Mouse (Mus musculus) kidney, postnatal 0 days (tissue): ENCODE data around the gene Cldn19. TPM values are rescaled to one million over a fixed set of nuclear protein-coding genes. Genes with fewer than 3 reads are reported as not detected.

Experiments used
- ATAC-seq: fragments of 200-750 bp; cut with Nextera tagmentation; replicated peaks from 2 replicates; pipeline ENCODE4 v1.8.0; 2017; ENCODE audit warnings: low read depth, moderate number of reproducible peaks, moderate TSS enrichment, moderate library complexity; ENCODE audit not compliant: low FRiP score
- DNase-seq: peaks from one replicate; pipeline ENCODE4 v3.0.0-alpha.2; 2016; ENCODE audit warnings: low spot score
- H3K27ac ChIP-seq: fragments of 300-500 bp; sonication (generic); 2 replicates; pipeline ENCODE4 v1.5.1; 2014; ENCODE audit warnings: mild to moderate bottlenecking
- H3K27me3 ChIP-seq: fragments of 300-500 bp; sonication (generic); 2 replicates; pipeline ENCODE4 v1.6.1; 2014; ENCODE audit warnings: low read length, mixed read lengths; ENCODE audit not compliant: insufficient read depth
- H3K36me3 ChIP-seq: fragments of 300-500 bp; sonication (generic); 2 replicates; pipeline ENCODE4 v1.6.1; 2014; ENCODE audit warnings: low read length, mixed read lengths; ENCODE audit not compliant: insufficient read depth
- H3K4me1 ChIP-seq: fragments of 300-500 bp; sonication (generic); replicated peaks from 2 replicates; pipeline ENCODE4 v1.6.1; 2014; ENCODE audit warnings: antibody characterized with exemption, low read length, mixed read lengths; ENCODE audit not compliant: insufficient read depth
- H3K4me2 ChIP-seq: fragments of 300-500 bp; sonication (generic); 2 replicates; pipeline ENCODE4 v1.6.1; 2014; ENCODE audit warnings: mild to moderate bottlenecking, low read length, moderate library complexity, mixed read lengths
- H3K4me3 ChIP-seq: fragments of 300-500 bp; sonication (generic); replicated peaks from 2 replicates; pipeline ENCODE4 v1.5.1; 2014; ENCODE audit warnings: low read depth, low read length
- H3K9ac ChIP-seq: fragments of 300-500 bp; sonication (generic); 2 replicates; pipeline ENCODE4 v1.6.1; 2014; ENCODE audit warnings: low read depth, low read length
- H3K9me3 ChIP-seq: fragments of 300-500 bp; sonication (generic); replicated peaks from 2 replicates; pipeline ENCODE4 v1.6.1; 2016; ENCODE audit warnings: low read length, inconsistent platforms, mixed read lengths
- CTCF ChIP-seq: IDR thresholded peaks from 2 replicates; pipeline ENCODE4 v1.5.1; 2016; ENCODE audit warnings: antibody characterized with exemption, low read depth, mild to moderate bottlenecking, moderate library complexity
- WGBS: fragments of 180-500 bp; shearing (Covaris S2); extraction: QIAGEN DNeasy Blood & Tissue Kit; methylation state at CpG from one replicate; pipeline ENCODE4 v1.1.7; 2014; 5-methylcytosine and 5-hydroxymethylcytosine counted together
- polyA plus RNA-seq: library from polyadenylated mRNA; unstranded; fragments of >200 nt; fragmentation: Nextera tagmentation; extraction: Ambion mirVana; gene quantifications from 2 replicates; pipeline ENCODE4 v1.2.1, GENCODE M21; 2015

The Cldn19 gene
- polyA plus RNA-seq, 1 experiment from 2014 or later, result 72.5 TPM

- H3K9me3 ChIP-seq, result no peaks in the 10 kb centered on the region
- no peaks in the 10 kb centered on the region for H3K27me3 ChIP-seq
- H3K4me1 ChIP-seq, result peaks cover 4% of the 10 kb centered on the region; the same call in 1 of the 2 replicates
- H3K4me3 ChIP-seq, result peak within 1 kb of the TSS; percentile 77
- no peaks in the 10 kb centered on the region for H3K36me3 ChIP-seq
- H3K9ac ChIP-seq, result peak within 1 kb of the TSS; percentile 75
- TF ChIP-seq CTCF, result no peak
- H3K4me2 ChIP-seq, result peak within 1 kb of the TSS; percentile 86
- under 1% methylated on average over 71 of the region's 71 CpGs for WGBS
- ATAC-seq (peak; percentile 95), DNase-seq (peak; percentile 99)
- peak within 1 kb of the TSS; percentile 68 for H3K27ac ChIP-seq
Observed at GRCm38 (mm10) chr4:119232410-119233255, 22.6 kb upstream of the Cldn19 start, which contains the start of the genes AU022252 and P3h1. Gene AU022252, minus strand, starts transcription at chr4:119232712. Gene P3h1, plus strand, starts transcription at chr4:119232915.

GRCm38 (mm10) chr4:119233256-119233901 lies 21.8 kb upstream of the Cldn19 start:
- Histone ChIP-seq H3K27ac (peak overlapping the region; percentile 68), H3K4me1 (peaks cover 4% of the 10 kb centered on the region; the same call in 1 of the 2 replicates), H3K4me3 (peak overlapping the region; percentile 77), H3K36me3 (no peaks in the 10 kb centered on the region), H3K27me3 (no peaks in the 10 kb centered on the region), H3K9me3 (no peaks in the 10 kb centered on the region), H3K9ac (peak overlapping the region; percentile 68), H3K4me2 (peak overlapping the region; percentile 86)
- under 1% methylated on average over 36 of the region's 36 CpGs for WGBS
- peak; percentile 49 for TF ChIP-seq CTCF
- ATAC-seq, result no peak; the same call in 1 of the 2 replicates
- DNase-seq, result peak; percentile 91

GRCm38 (mm10) chr4:119234348-119234747 lies 20.9 kb upstream of the Cldn19 start:
- H3K27me3 ChIP-seq, result no peaks in the 10 kb centered on the region
- H3K9ac ChIP-seq, result no peak overlapping the region
- DNase-seq (no peak), ATAC-seq (no peak)
- no peak overlapping the region for H3K27ac ChIP-seq
- H3K9me3 ChIP-seq, result no peaks in the 10 kb centered on the region
- peak overlapping the region; percentile 86 for H3K4me2 ChIP-seq
- TF ChIP-seq CTCF, result no peak
- H3K36me3 ChIP-seq, result no peaks in the 10 kb centered on the region
- WGBS, result 61% methylated on average over 3 of the region's 3 CpGs
- peaks cover 4% of the 10 kb centered on the region; the same call in 1 of the 2 replicates for H3K4me1 ChIP-seq
- peak overlapping the region; percentile 77 for H3K4me3 ChIP-seq

- DNase-seq (no peak), ATAC-seq (no peak)
- Histone ChIP-seq H3K27me3 (no peaks in the 10 kb centered on the region), H3K36me3 (0 out of 2 replicates have a peak, but pooled peaks cover 5% of the 10 kb centered on the region), H3K9me3 (no peaks in the 10 kb centered on the region), H3K4me2 (0 out of 2 replicates have a peak overlapping the region, but pooled peaks have one; percentile 44), H3K9ac (no peak overlapping the region), H3K4me1 (no peaks in the 10 kb centered on the region), H3K27ac (0 out of 2 replicates have a peak overlapping the region, but pooled peaks have one; percentile 25), H3K4me3 (no peak overlapping the region)
- WGBS, result 81% methylated on average over 3 of the region's 3 CpGs
- TF ChIP-seq CTCF, result no peak
Observed at GRCm38 (mm10) chr4:119238661-119239060, 16.6 kb upstream of the Cldn19 start.

- no peaks in the 10 kb centered on the region for H3K4me1 ChIP-seq
- H3K9me3 ChIP-seq, result no peaks in the 10 kb centered on the region
- H3K4me3 ChIP-seq, result no peak overlapping the region
- no peaks in the 10 kb centered on the region for H3K27me3 ChIP-seq
- 32% methylated on average over 12 of the region's 12 CpGs for WGBS
- H3K36me3 ChIP-seq, result 0 out of 2 replicates have a peak, but pooled peaks cover 5% of the 10 kb centered on the region
- H3K9ac ChIP-seq, result no peak overlapping the region; the same call in 1 of the 2 replicates
- DNase-seq (peak; percentile 98), ATAC-seq (peak; percentile 64)
- H3K4me2 ChIP-seq, result peak overlapping the region; percentile 44
- TF ChIP-seq CTCF, result peak; percentile 91
- H3K27ac ChIP-seq, result peak overlapping the region; percentile 66
Observed at GRCm38 (mm10) chr4:119239181-119239682, 16.0 kb upstream of the Cldn19 start.

- Histone ChIP-seq H3K4me3 (no peak overlapping the region), H3K4me1 (no peaks in the 10 kb centered on the region), H3K36me3 (peaks cover 9% of the 10 kb centered on the region; the same call in 1 of the 2 replicates), H3K9ac (no peak overlapping the region), H3K9me3 (no peaks in the 10 kb centered on the region), H3K27ac (no peak overlapping the region), H3K27me3 (no peaks in the 10 kb centered on the region), H3K4me2 (no peak overlapping the region)
- DNase-seq, result no peak
- no peak for ATAC-seq
- WGBS, result 86% methylated on average over 14 of the region's 14 CpGs
- peak; percentile 65 for TF ChIP-seq CTCF
Observed at GRCm38 (mm10) chr4:119241664-119242063, 13.6 kb upstream of the Cldn19 start.
